Mouse (Mus musculus) embryonic facial prominence, embryonic 14.5 days (tissue): ENCODE measurements at regions not wholly inside any gene's neighbourhood (a gene's known extent, or its start where the extent isn't known, plus 50 kb on each side); places are given as distances from the start of the nearest gene placed in this dataset.

Experiments
- ATAC-seq: fragments of 200-750 bp; cut with Nextera tagmentation; 2 replicates; pipeline ENCODE4 v1.8.0; 2017; ENCODE audit warnings: low read depth, moderate number of reproducible peaks, moderate TSS enrichment
- DNase-seq: peaks from one replicate; pipeline ENCODE4 v3.0.0-alpha.2; 2015; ENCODE audit warnings: low spot score
- H3K27ac ChIP-seq: fragments of 300-500 bp; sonication (generic); replicated peaks from 2 replicates; pipeline ENCODE4 v1.5.1; 2014; ENCODE audit warnings: low read depth, mild to moderate bottlenecking, low read length, moderate library complexity
- H3K27me3 ChIP-seq: fragments of 300-500 bp; sonication (generic); replicated peaks from 2 replicates; pipeline ENCODE4 v1.6.1; 2014; ENCODE audit warnings: low read length; ENCODE audit not compliant: control insufficient read depth, insufficient read depth
- H3K36me3 ChIP-seq: fragments of 300-500 bp; sonication (generic); 2 replicates; pipeline ENCODE4 v1.6.1; 2014; ENCODE audit warnings: low read length, mixed read lengths; ENCODE audit not compliant: control insufficient read depth, insufficient read depth
- H3K4me1 ChIP-seq: fragments of 300-500 bp; sonication (generic); 2 replicates; pipeline ENCODE4 v1.6.1; 2014; ENCODE audit warnings: antibody characterized with exemption, low read length; ENCODE audit not compliant: control insufficient read depth, insufficient read depth
- H3K4me2 ChIP-seq: fragments of 300-500 bp; sonication (generic); 2 replicates; pipeline ENCODE4 v1.6.1; 2014; ENCODE audit warnings: low read depth, mild to moderate bottlenecking, low read length, moderate library complexity, mixed read lengths
- H3K4me3 ChIP-seq: fragments of 300-500 bp; sonication (generic); 2 replicates; pipeline ENCODE4 v1.5.1; 2014; ENCODE audit warnings: low read depth, mild to moderate bottlenecking, low read length
- H3K9ac ChIP-seq: fragments of 300-500 bp; sonication (generic); 2 replicates; pipeline ENCODE4 v1.6.1; 2014; ENCODE audit warnings: low read depth, mild to moderate bottlenecking, low read length, moderate library complexity, mixed read lengths
- H3K9me3 ChIP-seq: fragments of 300-500 bp; sonication (generic); 2 replicates; pipeline ENCODE4 v1.6.1; 2016; ENCODE audit warnings: low read length; ENCODE audit not compliant: control insufficient read depth
- WGBS: fragments of 180-500 bp; shearing (Covaris S2); extraction: QIAGEN DNeasy Blood & Tissue Kit; methylation state at CpG from one replicate; pipeline ENCODE4 v1.1.7; 2014; 5-methylcytosine and 5-hydroxymethylcytosine counted together

- ATAC-seq (no peak), DNase-seq (no peak)
- no peak overlapping the region for H3K4me2 ChIP-seq
- no peak overlapping the region for H3K9ac ChIP-seq
- H3K36me3 ChIP-seq: no peaks in the 10 kb centered on the region
- H3K4me3 ChIP-seq: no peak overlapping the region
- H3K4me1 ChIP-seq: no peaks in the 10 kb centered on the region
- H3K27ac ChIP-seq: no peak overlapping the region
- 42% methylated on average over 2 of the region's 2 CpGs for WGBS
- H3K27me3 ChIP-seq: no peaks in the 10 kb centered on the region
- no peaks in the 10 kb centered on the region for H3K9me3 ChIP-seq
These were observed 129.0 kb upstream of the Cox10 start for GRCm38 (mm10) chr11:64208306-64208705.

DNA sequence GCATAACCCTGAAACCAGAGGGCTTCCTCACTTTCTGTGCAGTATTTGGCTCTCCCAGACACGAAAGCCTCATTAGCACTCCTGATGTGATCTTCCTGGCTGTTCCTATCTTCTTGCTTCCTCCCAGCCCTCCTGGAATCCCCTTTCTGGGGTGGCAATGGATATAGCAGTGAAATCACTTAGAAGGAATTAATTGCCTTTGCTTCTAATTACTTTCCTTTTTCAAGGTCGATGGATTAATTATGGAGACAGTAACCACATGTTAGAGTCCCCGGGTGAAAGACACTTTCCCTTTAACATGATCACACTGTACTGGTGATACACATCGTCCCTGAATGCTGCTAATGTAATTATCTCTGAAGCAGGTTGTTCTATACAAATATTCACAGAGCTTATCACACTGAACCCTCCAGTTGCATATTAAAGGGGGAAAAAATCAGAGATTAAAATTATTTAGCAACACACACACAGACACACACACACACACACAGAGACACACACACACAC lies 128.1 kb upstream of the Cox10 start:
- H3K9me3 ChIP-seq: no peaks in the 10 kb centered on the region
- WGBS: 50% methylated on average over 4 of the region's 4 CpGs

DNA sequence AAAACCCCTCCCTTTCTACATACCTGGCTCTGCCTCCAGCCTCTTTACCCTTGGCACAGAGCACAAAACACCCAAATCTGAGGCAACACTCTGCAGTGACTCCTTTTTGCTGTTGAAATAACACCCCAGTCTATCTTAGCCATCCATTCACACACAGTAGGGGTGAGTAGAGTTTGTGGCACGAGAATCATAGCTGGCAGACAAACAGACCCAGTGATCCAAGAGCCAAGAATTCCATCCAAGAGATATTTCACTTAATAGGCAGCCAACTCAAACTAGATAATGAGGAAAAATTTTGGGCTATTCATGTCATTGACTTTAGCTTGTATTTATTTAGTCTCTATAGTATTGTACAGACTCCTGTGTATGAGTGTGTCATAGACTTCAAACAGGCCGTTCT lies 126.9 kb upstream of the Cox10 start:
- WGBS: 71% methylated on average over 2 of the region's 2 CpGs
- ATAC-seq: no peak

More for the DNA sequence above, 128.1 kb upstream of the Cox10 start:
- H3K27ac ChIP-seq: no peak overlapping the region
- no peak overlapping the region for H3K4me2 ChIP-seq
- H3K27me3 ChIP-seq: no peaks in the 10 kb centered on the region
- no peak for DNase-seq
- ATAC-seq: no peak
- no peak overlapping the region for H3K9ac ChIP-seq
- no peaks in the 10 kb centered on the region for H3K36me3 ChIP-seq
- H3K4me3 ChIP-seq: no peak overlapping the region
- no peaks in the 10 kb centered on the region for H3K4me1 ChIP-seq

DNA sequence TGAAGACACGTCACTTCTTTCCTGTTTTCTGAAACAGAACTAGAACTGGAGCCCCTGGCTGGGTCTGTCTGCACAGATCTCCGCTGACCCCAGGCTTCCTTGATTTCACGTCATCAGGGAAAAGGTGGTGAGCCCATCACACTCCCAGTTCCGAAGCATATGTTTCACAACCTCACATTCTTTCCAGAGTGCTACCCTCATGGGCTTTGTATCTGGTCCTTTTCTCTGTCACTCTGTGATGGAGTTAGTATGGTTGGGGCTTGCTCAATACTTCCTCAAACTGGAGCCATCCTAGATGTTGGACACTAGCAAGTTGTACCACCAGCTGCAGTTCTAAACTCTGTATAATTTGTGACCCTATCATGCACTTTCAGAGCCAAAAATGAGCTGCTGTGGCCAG lies 125.8 kb upstream of the Cox10 start:
- Histone ChIP-seq H3K4me2 (no peak overlapping the region), H3K27ac (no peak overlapping the region), H3K27me3 (no peaks in the 10 kb centered on the region), H3K9ac (no peak overlapping the region), H3K4me3 (no peak overlapping the region), H3K9me3 (no peaks in the 10 kb centered on the region), H3K36me3 (no peaks in the 10 kb centered on the region), H3K4me1 (no peaks in the 10 kb centered on the region)
- no peak for DNase-seq
- 77% methylated on average over 4 of the region's 4 CpGs for WGBS
- no peak for ATAC-seq

More for the DNA sequence above, 126.9 kb upstream of the Cox10 start:
- Histone ChIP-seq H3K27me3 (no peaks in the 10 kb centered on the region), H3K36me3 (no peaks in the 10 kb centered on the region), H3K9ac (no peak overlapping the region), H3K4me1 (no peaks in the 10 kb centered on the region), H3K9me3 (no peaks in the 10 kb centered on the region), H3K4me3 (no peak overlapping the region), H3K27ac (no peak overlapping the region), H3K4me2 (no peak overlapping the region)
- no peak for DNase-seq

- Histone ChIP-seq H3K4me2 (no peak overlapping the region), H3K27ac (no peak overlapping the region), H3K9me3 (no peaks in the 10 kb centered on the region), H3K27me3 (no peaks in the 10 kb centered on the region), H3K4me1 (no peaks in the 10 kb centered on the region), H3K9ac (no peak overlapping the region), H3K4me3 (no peak overlapping the region), H3K36me3 (no peaks in the 10 kb centered on the region)
- WGBS: 41% methylated on average over 7 of the region's 7 CpGs
- ATAC-seq (no peak), DNase-seq (no peak)
These were observed 125.0 kb upstream of the Cox10 start for GRCm38 (mm10) chr11:64204305-64204704.

DNA sequence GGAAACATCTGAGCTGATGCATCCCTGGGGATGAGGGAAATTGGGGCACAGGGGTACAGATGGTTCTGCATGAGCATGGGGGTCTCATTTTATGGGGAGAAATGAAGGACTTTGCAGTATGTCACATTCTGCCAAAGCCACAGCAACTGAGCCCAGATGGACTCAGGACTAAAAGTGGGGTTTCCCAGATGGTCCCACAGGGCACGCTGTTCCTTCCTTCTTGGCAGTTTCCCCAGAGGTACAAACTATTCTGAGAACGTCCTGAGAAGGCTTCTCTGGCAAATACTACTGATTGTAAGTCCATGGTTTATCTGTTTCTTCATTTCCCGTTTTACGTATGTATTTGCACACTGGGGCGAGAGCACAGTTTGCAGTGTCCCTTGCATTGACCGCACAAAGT lies 121.6 kb upstream of the Cox10 start:
- ATAC-seq (no peak), DNase-seq (no peak)
- H3K9me3 ChIP-seq: no peaks in the 10 kb centered on the region
- H3K4me3 ChIP-seq: no peak overlapping the region
- H3K4me2 ChIP-seq: no peak overlapping the region
- no peaks in the 10 kb centered on the region for H3K27me3 ChIP-seq
- no peaks in the 10 kb centered on the region for H3K36me3 ChIP-seq
- WGBS: 85% methylated on average over 6 of the region's 6 CpGs
- no peak overlapping the region for H3K9ac ChIP-seq
- no peak overlapping the region for H3K27ac ChIP-seq
- no peaks in the 10 kb centered on the region for H3K4me1 ChIP-seq

DNA sequence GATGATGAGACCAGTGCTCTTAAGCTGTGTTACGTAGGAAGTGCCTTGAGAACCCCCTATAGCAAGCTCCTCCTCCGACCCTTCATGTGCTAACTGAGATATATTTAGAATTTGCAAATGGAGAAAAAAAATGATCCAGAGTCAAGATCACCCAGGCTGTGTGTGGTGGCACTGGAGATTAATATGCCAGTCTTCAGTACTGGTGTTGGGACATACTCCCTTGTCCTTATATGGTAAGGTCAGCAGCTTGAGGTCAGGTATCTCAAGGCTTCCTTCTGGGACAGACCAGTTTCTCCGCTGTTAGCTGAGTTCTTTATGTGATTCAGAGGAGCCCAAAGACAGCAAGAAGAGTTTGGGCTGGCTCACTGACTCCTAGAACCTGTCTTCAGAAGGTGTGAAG lies 116.0 kb upstream of the Cox10 start:
- Histone ChIP-seq H3K27ac (no peak overlapping the region), H3K4me3 (no peak overlapping the region), H3K9me3 (no peaks in the 10 kb centered on the region), H3K4me2 (no peak overlapping the region), H3K36me3 (no peaks in the 10 kb centered on the region), H3K9ac (no peak overlapping the region), H3K4me1 (no peaks in the 10 kb centered on the region), H3K27me3 (no peaks in the 10 kb centered on the region)
- 85% methylated on average over 3 of the region's 3 CpGs for WGBS
- DNase-seq (no peak), ATAC-seq (no peak)

DNA sequence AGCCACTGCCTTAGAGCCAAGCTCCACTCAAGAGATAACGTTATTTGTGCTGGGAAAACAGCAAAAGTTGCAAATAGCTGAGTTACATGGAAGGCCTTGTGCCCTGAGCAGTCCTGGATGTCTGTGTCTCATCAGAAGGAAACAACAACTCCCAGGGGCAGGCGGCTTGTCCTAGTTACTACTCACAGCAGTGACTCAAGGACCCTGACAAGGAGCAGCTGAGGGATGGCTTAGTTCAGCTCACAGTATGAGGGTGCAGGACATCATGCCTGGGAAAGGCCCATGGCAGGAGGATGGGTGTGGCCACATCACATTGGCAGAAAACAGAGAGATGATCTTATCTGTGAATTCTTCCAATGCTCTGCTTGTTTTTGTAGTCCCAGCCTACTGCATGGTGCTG lies 109.4 kb upstream of the Cox10 start:
- 70% methylated on average over 2 of the region's 2 CpGs for WGBS
- DNase-seq (no peak), ATAC-seq (no peak)
- no peak overlapping the region for H3K9ac ChIP-seq
- H3K4me1 ChIP-seq: no peaks in the 10 kb centered on the region
- no peaks in the 10 kb centered on the region for H3K27me3 ChIP-seq
- no peak overlapping the region for H3K4me2 ChIP-seq
- no peaks in the 10 kb centered on the region for H3K36me3 ChIP-seq
- H3K27ac ChIP-seq: no peak overlapping the region
- no peaks in the 10 kb centered on the region for H3K9me3 ChIP-seq
- H3K4me3 ChIP-seq: no peak overlapping the region

- WGBS: 69% methylated on average over 9 of the region's 9 CpGs
- DNase-seq (no peak), ATAC-seq (no peak)
- Histone ChIP-seq H3K36me3 (no peaks in the 10 kb centered on the region), H3K27me3 (no peaks in the 10 kb centered on the region), H3K4me3 (no peak overlapping the region), H3K4me1 (no peaks in the 10 kb centered on the region), H3K9me3 (no peaks in the 10 kb centered on the region), H3K9ac (no peak overlapping the region), H3K27ac (no peak overlapping the region), H3K4me2 (no peak overlapping the region)
These were observed 108.5 kb upstream of the Cox10 start for GRCm38 (mm10) chr11:64187488-64188444.
